Mouse (Mus musculus) embryo, embryonic 10 days (tissue): ENCODE data around the gene Obox8.

Experiments used
- DNase-seq: peaks from one replicate; pipeline ENCODE4 v3.0.0-alpha.2; 2015; ENCODE audit warnings: low spot score

The Obox8 gene

DNA sequence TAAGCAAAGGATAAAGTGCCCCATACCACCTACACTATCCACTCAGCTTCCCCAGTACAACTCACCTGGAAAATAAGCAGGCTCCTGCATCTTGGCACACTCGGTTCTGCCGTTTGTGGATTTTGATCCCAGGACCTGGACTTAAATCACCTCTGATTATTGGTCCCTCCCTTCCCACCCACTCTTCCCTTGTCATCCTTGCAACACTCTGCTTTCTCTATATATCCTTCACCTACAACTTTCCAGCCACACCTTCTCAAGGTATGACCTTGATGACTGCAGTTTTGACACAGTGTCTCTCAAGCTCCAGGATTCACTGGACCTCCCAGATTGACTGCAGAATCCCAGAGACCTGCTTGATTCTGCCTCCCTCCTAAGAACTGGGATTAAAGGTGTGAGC, at the start of gene Obox8:
Gene Obox8, minus strand, starts transcription at position 101 of the 400 bp plus-strand sequence.
- no peak for DNase-seq

DNA sequence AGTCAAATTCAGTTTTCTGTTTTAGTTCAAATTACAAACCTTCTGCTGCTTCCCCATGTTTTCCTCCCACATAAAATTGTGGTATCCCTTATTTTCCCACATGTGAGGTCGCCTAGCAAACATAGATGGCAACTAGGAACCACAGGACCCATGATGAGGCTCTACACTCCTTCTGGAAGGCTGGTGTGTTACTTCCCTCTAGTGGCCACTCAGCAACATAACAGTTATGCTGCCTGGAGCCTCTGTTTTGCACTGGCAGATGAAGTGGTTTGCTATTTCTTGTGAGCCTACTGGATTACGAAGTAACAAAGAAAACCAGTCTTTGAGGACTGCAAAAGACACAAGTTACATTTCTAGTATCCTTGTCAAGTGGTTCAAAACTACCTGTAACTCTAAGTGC, 16.1 kb downstream of the Obox8 start:
- DNase-seq: peak; percentile 35

DNA sequence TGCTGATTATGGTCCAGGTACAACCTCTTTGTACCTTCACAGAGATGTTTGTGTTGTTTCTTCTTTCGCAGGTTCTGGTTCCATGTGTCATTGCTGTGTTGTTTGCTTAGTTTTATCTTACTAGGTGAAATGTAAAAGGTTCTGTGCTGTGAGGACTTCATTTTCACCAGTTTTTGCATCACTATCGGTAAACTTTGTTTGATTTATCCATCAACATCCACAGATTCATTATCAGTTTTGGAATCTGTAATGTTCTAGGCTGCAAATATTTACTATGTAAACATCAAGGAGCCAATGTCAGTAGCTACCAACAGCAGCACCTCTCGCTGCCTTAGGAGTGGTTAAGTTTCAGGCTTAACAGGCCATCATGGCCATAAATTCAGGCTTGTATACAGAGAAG, 24.7 kb downstream of the Obox8 start:
- no peak for DNase-seq

DNA sequence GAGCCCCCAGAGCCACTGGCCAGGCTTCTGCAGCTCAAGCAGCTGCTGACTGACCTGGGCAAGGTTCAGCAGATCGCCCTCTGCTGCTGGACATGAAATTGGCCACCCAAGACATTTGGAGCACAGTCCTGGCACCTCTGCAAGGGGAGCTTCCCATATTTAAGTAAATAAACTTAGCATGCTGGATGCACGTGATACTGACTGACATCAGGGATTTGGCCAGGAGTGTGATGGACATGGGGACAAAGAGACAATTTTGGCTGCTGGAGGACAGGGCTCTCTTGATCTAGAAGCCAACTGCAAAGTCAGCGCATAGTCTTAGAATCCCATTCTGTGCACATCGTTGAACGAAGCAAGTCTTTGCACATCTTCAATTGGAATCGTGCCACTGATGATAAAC, 25.8 kb downstream of the Obox8 start:
- no peak for DNase-seq
